Mouse (Mus musculus): ENCODE measurements around the gene Galk1. TPM values are rescaled to one million over a fixed set of nuclear protein-coding genes. Genes with fewer than 3 reads are reported as not detected.

Galk1 gene
- polyA plus RNA-seq, 1 experiment from 2014 or later, result 140 TPM

- H3K4me1 ChIP-seq (ENCODE audit: control insufficient read depth, insufficient read depth, low read length), result peaks cover 7% of the 10 kb centered on the region
- no peak overlapping the region for H3K4me3 ChIP-seq (ENCODE audit: low read depth, low read length)
- DNase-seq (ENCODE audit: low spot score) (no peak), ATAC-seq (ENCODE audit: low read depth) (no peak)
- H3K27ac ChIP-seq (replicated peaks; ENCODE audit: low read depth, low read length), result no peak overlapping the region
- no peaks in the 10 kb centered on the region for H3K27me3 ChIP-seq (replicated peaks; ENCODE audit: control insufficient read depth, insufficient read depth, low read length)
- no peaks in the 10 kb centered on the region for H3K9me3 ChIP-seq (ENCODE audit: control insufficient read depth, low read length)
- no peak overlapping the region for H3K9ac ChIP-seq (ENCODE audit: low read depth, low read length)
- whole genome bisulfite sequencing, result 61% methylated on average over 6 of the region's 6 CpGs
- H3K36me3 ChIP-seq (ENCODE audit: control insufficient read depth, insufficient read depth, low read length), result peaks cover 4% of the 10 kb centered on the region; the same call in 1 of the 2 replicates
- H3K4me2 ChIP-seq (ENCODE audit: low read depth, low read length), result no peak overlapping the region
These were observed 10.8 kb downstream of the Galk1 start for GRCm38 (mm10) chr11:116001725-116002124.

GRCm38 (mm10) chr11:116000607-116001006, 11.9 kb downstream of the Galk1 start:
- no peak overlapping the region for H3K4me3 ChIP-seq (ENCODE audit: low read depth, low read length)
- H3K27ac ChIP-seq (replicated peaks; ENCODE audit: low read depth, low read length), result no peak overlapping the region
- peaks cover 5% of the 10 kb centered on the region for H3K4me1 ChIP-seq (ENCODE audit: control insufficient read depth, insufficient read depth, low read length)
- no peak overlapping the region for H3K9ac ChIP-seq (ENCODE audit: low read depth, low read length)
- DNase-seq (ENCODE audit: low spot score), result peak; percentile 18
- WGBS, result 26% methylated on average over 9 of the region's 10 CpGs
- H3K4me2 ChIP-seq (ENCODE audit: low read depth, low read length), result no peak overlapping the region
- no peaks in the 10 kb centered on the region for H3K9me3 ChIP-seq (ENCODE audit: control insufficient read depth, low read length)
- no peaks in the 10 kb centered on the region for H3K27me3 ChIP-seq (replicated peaks; ENCODE audit: control insufficient read depth, insufficient read depth, low read length)
- no peak for ATAC-seq (ENCODE audit: low read depth)
- no peaks in the 10 kb centered on the region for H3K36me3 ChIP-seq (ENCODE audit: control insufficient read depth, insufficient read depth, low read length)

GRCm38 (mm10) chr11:115999538-116000143, 12.9 kb downstream of the Galk1 start:
- Histone ChIP-seq H3K9me3 (ENCODE audit: control insufficient read depth, low read length) (no peaks in the 10 kb centered on the region), H3K27ac (replicated peaks; ENCODE audit: low read depth, low read length) (no peak overlapping the region), H3K4me2 (ENCODE audit: low read depth, low read length) (0 out of 2 replicates have a peak overlapping the region, but pooled peaks have one; percentile 18), H3K9ac (ENCODE audit: low read depth, low read length) (no peak overlapping the region), H3K4me3 (ENCODE audit: low read depth, low read length) (no peak overlapping the region), H3K4me1 (ENCODE audit: control insufficient read depth, insufficient read depth, low read length) (no peaks in the 10 kb centered on the region), H3K36me3 (ENCODE audit: control insufficient read depth, insufficient read depth, low read length) (no peaks in the 10 kb centered on the region), H3K27me3 (replicated peaks; ENCODE audit: control insufficient read depth, insufficient read depth, low read length) (no peaks in the 10 kb centered on the region)
- ATAC-seq (ENCODE audit: low read depth), result no peak
- WGBS, result 17% methylated on average over 13 of the region's 14 CpGs
- DNase-seq (ENCODE audit: low spot score), result peak; percentile 82

- 69% methylated on average over 7 of the region's 7 CpGs for WGBS
These were observed 13.5 kb downstream of the Galk1 start for GRCm38 (mm10) chr11:115999027-115999426.

GRCm38 (mm10) chr11:115997662-115998061, 14.9 kb downstream of the Galk1 start:
- Histone ChIP-seq H3K27ac (replicated peaks; ENCODE audit: low read depth, low read length) (no peak overlapping the region), H3K4me3 (ENCODE audit: low read depth, low read length) (no peak overlapping the region), H3K4me1 (ENCODE audit: control insufficient read depth, insufficient read depth, low read length) (no peaks in the 10 kb centered on the region), H3K9ac (ENCODE audit: low read depth, low read length) (no peak overlapping the region), H3K27me3 (replicated peaks; ENCODE audit: control insufficient read depth, insufficient read depth, low read length) (no peaks in the 10 kb centered on the region), H3K9me3 (ENCODE audit: control insufficient read depth, low read length) (no peaks in the 10 kb centered on the region), H3K36me3 (ENCODE audit: control insufficient read depth, insufficient read depth, low read length) (no peaks in the 10 kb centered on the region), H3K4me2 (ENCODE audit: low read depth, low read length) (no peak overlapping the region)
- 73% methylated on average over 5 of the region's 5 CpGs for WGBS
- DNase-seq (ENCODE audit: low spot score), result no peak
- ATAC-seq (ENCODE audit: low read depth), result no peak

More at GRCm38 (mm10) chr11:115999027-115999426, 13.5 kb downstream of the Galk1 start:
- ATAC-seq (ENCODE audit: low read depth) (no peak), DNase-seq (ENCODE audit: low spot score) (no peak)
- Histone ChIP-seq H3K4me3 (ENCODE audit: low read depth, low read length) (no peak overlapping the region), H3K9ac (ENCODE audit: low read depth, low read length) (no peak overlapping the region), H3K36me3 (ENCODE audit: control insufficient read depth, insufficient read depth, low read length) (no peaks in the 10 kb centered on the region), H3K4me1 (ENCODE audit: control insufficient read depth, insufficient read depth, low read length) (no peaks in the 10 kb centered on the region), H3K9me3 (ENCODE audit: control insufficient read depth, low read length) (no peaks in the 10 kb centered on the region), H3K27ac (replicated peaks; ENCODE audit: low read depth, low read length) (no peak overlapping the region), H3K27me3 (replicated peaks; ENCODE audit: control insufficient read depth, insufficient read depth, low read length) (no peaks in the 10 kb centered on the region), H3K4me2 (ENCODE audit: low read depth, low read length) (no peak overlapping the region)

GRCm38 (mm10) chr11:115997047-115997446, 15.5 kb downstream of the Galk1 start:
- 76% methylated on average over 4 of the region's 4 CpGs for WGBS
- Histone ChIP-seq H3K4me2 (ENCODE audit: low read depth, low read length) (no peak overlapping the region), H3K4me3 (ENCODE audit: low read depth, low read length) (no peak overlapping the region), H3K9me3 (ENCODE audit: control insufficient read depth, low read length) (no peaks in the 10 kb centered on the region), H3K36me3 (ENCODE audit: control insufficient read depth, insufficient read depth, low read length) (no peaks in the 10 kb centered on the region), H3K9ac (ENCODE audit: low read depth, low read length) (no peak overlapping the region), H3K27ac (replicated peaks; ENCODE audit: low read depth, low read length) (no peak overlapping the region), H3K4me1 (ENCODE audit: control insufficient read depth, insufficient read depth, low read length) (no peaks in the 10 kb centered on the region), H3K27me3 (replicated peaks; ENCODE audit: control insufficient read depth, insufficient read depth, low read length) (no peaks in the 10 kb centered on the region)
- ATAC-seq (ENCODE audit: low read depth) (no peak), DNase-seq (ENCODE audit: low spot score) (no peak)

- no peak for ATAC-seq (ENCODE audit: low read depth)
- H3K36me3 ChIP-seq (ENCODE audit: control insufficient read depth, insufficient read depth, low read length), result no peaks in the 10 kb centered on the region
- H3K4me2 ChIP-seq (ENCODE audit: low read depth, low read length), result no peak overlapping the region
- H3K4me1 ChIP-seq (ENCODE audit: control insufficient read depth, insufficient read depth, low read length), result no peaks in the 10 kb centered on the region
- no peak overlapping the region for H3K4me3 ChIP-seq (ENCODE audit: low read depth, low read length)
- H3K27me3 ChIP-seq (replicated peaks; ENCODE audit: control insufficient read depth, insufficient read depth, low read length), result no peaks in the 10 kb centered on the region
- 85% methylated on average over 3 of the region's 3 CpGs for WGBS
- H3K9ac ChIP-seq (ENCODE audit: low read depth, low read length), result no peak overlapping the region
- H3K9me3 ChIP-seq (ENCODE audit: control insufficient read depth, low read length), result no peaks in the 10 kb centered on the region
- DNase-seq (ENCODE audit: low spot score), result no peak
- H3K27ac ChIP-seq (replicated peaks; ENCODE audit: low read depth, low read length), result no peak overlapping the region
These were observed 17.3 kb downstream of the Galk1 start for GRCm38 (mm10) chr11:115995256-115995655.

GRCm38 (mm10) chr11:115992098-115992497, 20.4 kb downstream of the Galk1 start:
- no peaks in the 10 kb centered on the region for H3K4me1 ChIP-seq (ENCODE audit: control insufficient read depth, insufficient read depth, low read length)
- H3K9me3 ChIP-seq (ENCODE audit: control insufficient read depth, low read length), result no peaks in the 10 kb centered on the region
- no peak overlapping the region for H3K27ac ChIP-seq (replicated peaks; ENCODE audit: low read depth, low read length)
- H3K9ac ChIP-seq (ENCODE audit: low read depth, low read length), result no peak overlapping the region
- DNase-seq (ENCODE audit: low spot score) (no peak), ATAC-seq (ENCODE audit: low read depth) (no peak)
- H3K4me3 ChIP-seq (ENCODE audit: low read depth, low read length), result no peak overlapping the region
- H3K4me2 ChIP-seq (ENCODE audit: low read depth, low read length), result no peak overlapping the region
- no peaks in the 10 kb centered on the region for H3K36me3 ChIP-seq (ENCODE audit: control insufficient read depth, insufficient read depth, low read length)
- H3K27me3 ChIP-seq (replicated peaks; ENCODE audit: control insufficient read depth, insufficient read depth, low read length), result no peaks in the 10 kb centered on the region
- 41% methylated on average over 4 of the region's 4 CpGs for WGBS

- no peak for DNase-seq (ENCODE audit: low spot score)
- ATAC-seq (ENCODE audit: low read depth), result no peak
- H3K4me2 ChIP-seq (ENCODE audit: low read depth, low read length), result no peak overlapping the region
These were observed 22.8 kb downstream of the Galk1 start for GRCm38 (mm10) chr11:115989686-115990085.

More at GRCm38 (mm10) chr11:115989686-115990085, 22.8 kb downstream of the Galk1 start:
- Histone ChIP-seq H3K4me3 (ENCODE audit: low read depth, low read length) (peak overlapping the region; percentile 8; the same call in 1 of the 2 replicates), H3K27me3 (replicated peaks; ENCODE audit: control insufficient read depth, insufficient read depth, low read length) (no peaks in the 10 kb centered on the region), H3K4me1 (ENCODE audit: control insufficient read depth, insufficient read depth, low read length) (no peaks in the 10 kb centered on the region), H3K9ac (ENCODE audit: low read depth, low read length) (0 out of 2 replicates have a peak overlapping the region, but pooled peaks have one; percentile 25), H3K36me3 (ENCODE audit: control insufficient read depth, insufficient read depth, low read length) (no peaks in the 10 kb centered on the region), H3K27ac (replicated peaks; ENCODE audit: low read depth, low read length) (no peak overlapping the region), H3K9me3 (ENCODE audit: control insufficient read depth, low read length) (no peaks in the 10 kb centered on the region)
- WGBS, result 32% methylated on average over 10 of the region's 15 CpGs

All from embryonic facial prominence, embryonic 14.5 days (tissue).